Mouse (Mus musculus) CH12F3 (cell line): ENCODE data around the gene Rwdd2a.

ENCODE experiments used
- in situ Hi-C: fragments of 300-500 bp; cut with MboI; formaldehyde crosslinking; loops from 2 replicates; pipeline ENCODE4 v1.14.3; 2020; ENCODE audit warnings: low sequenced_read_pairs

Rwdd2a gene

DNA sequence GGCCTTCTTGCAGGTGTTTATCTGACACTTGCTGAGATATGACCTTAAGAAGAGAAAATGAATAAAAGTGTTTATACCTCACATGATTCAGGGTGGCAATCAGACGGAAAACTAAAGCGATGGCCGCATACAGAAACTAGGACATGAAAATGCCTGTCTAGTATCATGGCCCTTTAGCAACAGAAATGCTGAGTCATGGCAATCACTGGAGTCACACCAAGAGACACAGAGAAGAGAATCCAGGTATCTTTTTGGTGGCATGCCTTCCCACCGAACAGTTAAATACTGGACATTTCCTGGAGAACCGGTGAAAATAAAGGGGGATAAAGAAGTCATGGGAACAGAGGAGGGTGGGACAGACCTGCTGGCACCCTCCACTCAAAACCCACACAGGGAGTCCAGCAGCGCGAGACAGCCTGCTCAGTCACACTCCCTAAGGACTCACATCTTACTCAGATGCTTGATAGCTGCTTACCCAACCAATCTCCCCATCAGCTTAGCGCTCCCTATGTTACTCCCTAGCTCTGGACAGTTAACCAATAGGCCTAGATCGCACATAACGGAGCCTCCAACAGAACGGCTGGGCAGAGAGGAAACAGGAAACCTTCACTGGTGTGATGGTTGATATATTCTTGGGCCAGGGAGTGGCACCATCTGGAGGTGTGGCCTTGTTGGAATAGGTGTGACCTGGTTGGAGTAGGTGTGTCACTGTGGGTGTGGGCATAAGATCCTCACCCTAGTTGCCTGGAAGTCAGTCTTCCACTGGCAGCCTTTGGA, 15.4 kb downstream of the Rwdd2a start:
- in situ Hi-C loops, result no loop called here

DNA sequence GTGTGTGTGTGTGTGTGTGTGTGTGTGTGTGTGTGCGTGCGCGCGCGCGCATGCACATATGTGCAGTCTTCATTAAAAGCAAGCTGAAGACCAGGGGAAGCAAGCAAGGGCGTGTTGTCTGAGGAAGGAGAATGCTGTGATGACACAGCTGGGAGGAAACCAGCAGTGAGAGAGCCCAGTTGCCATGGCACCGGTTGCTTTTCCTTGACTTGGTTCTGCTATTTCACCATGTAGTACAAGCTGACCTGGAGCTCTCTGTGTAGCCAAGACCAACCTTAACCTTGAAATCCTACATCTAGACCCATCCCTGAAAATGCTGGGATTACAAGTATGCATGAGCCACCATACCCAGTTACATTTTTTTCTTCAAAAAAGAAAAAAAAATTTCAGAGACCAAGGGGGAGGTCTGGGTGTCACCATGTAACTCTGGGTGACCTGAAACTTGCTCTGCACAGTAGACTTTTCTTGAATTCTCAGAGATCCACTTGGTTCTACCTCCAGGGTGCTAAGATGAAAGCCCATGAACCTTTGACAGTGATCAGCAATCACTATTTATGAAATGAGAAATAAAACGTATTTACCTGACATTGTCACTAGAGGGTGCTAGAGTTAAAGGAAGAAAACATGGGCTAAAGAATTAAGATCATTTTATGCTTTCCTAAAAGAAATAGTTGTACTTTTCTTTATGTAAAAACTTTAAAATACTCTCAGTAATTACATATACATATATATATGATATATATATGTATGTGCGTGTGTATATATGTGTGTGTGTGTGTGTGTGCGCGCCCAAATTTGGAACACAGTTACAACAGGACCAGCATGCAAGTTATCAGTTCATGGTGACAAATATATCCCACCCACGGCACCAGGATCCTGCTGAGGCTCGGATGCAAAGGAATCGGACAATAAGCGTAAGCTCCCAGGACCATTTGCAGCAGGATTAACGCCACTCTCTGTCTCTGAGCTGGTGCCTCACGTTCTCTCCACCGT, 21.2 kb downstream of the Rwdd2a start:
- in situ Hi-C loops, result loop anchor here (10.0 kb wide), 1 partner anchor 152 kb away; the partner anchor contains the start of gene Prss35

DNA sequence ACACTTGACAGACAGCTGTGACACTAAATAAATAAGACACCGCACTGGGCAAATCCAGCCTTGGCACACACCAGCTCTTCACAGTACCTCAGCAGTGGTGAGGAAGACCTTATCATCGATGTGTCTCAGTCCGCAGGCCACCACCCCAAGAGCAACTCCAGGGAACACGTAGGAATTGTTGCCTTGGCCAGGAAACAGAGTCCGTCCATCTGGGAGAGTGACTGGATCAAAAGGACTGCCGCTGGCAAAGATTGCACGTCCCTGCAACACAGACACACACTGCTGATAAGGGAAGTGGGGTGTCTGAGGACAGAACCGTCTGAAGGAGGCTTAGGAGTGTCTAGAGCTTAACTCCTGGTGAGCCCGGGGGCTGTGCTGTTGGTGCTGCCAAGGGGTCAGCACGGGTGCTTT, 22.6 kb downstream of the Rwdd2a start:
- in situ Hi-C loops, result loop anchor here (10.0 kb wide), 1 partner anchor 150 kb away; the partner anchor contains the start of gene Prss35

DNA sequence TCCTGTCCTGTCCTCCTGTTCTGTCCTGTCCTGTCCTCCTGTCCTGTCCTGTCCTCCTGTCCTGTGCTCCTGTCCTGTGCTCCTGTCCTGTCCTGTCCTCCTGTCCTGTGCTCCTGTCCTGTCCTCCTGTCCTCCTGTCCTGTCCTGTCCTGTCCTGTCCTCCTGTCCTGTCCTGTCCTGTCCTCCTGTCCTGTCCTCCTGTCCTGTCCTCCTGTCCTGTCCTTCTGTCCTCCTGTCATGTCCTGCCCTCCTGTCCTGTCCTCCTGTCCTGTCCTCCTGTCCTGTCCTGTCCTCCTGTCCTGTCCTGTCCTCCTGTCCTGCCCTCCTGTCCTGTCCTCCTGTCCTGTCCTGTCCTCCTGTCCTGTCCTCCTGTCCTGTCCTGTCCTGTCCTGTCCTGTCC, 25.2 kb downstream of the Rwdd2a start:
- in situ Hi-C loops, result loop anchor here (10.0 kb wide), 1 partner anchor 148 kb away; the partner anchor contains the start of gene Prss35

DNA sequence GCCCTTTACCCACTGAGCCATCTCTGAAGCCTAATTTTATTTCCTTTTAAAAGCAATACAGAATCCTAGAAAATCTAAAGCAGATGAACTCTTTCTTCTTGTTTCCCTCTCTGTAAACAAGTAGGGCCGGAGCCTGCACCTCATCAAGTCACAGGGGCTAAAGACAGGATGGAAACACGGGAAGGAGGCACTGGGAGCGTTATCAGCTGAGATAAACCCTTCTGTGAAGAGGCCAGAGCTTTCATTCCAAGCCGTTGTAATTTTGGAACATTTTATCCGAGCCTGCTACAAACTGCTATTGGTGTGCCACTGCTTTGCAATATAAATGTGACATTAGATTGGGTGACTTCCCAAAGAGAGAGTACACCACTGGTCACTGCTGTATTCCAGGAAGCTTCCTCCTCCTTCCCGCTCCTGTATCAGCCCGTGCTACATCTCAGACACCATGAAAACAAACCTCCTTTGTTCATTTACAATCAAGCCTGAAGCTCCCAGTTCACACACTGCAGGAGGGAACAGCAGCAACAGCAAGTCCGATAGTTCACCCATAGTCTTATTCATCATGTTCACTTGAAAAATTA, 28.0 kb downstream of the Rwdd2a start:
- in situ Hi-C loops, result loop anchor here (10.0 kb wide), 1 partner anchor 145 kb away; the partner anchor contains the start of gene Prss35

DNA sequence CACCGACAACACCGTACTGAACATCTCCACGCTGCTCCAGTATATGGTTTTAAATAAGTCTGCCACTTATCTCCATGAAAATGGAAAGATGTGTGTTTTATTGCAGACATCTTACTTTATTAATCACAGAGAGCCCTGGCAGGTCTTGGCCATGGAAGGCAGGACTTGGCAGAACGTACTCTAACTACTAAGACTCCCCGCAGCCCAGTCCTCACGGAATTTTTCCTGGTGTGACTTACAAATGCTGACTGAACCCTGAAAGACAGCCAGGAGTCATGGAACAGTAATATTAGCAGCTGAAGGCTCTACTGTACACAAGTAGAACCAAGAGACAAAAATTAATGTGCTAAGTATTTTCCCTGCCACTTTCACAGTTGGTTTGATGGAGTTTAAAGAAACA, 34.0 kb downstream of the Rwdd2a start:
- in situ Hi-C loops, result no loop called here

DNA sequence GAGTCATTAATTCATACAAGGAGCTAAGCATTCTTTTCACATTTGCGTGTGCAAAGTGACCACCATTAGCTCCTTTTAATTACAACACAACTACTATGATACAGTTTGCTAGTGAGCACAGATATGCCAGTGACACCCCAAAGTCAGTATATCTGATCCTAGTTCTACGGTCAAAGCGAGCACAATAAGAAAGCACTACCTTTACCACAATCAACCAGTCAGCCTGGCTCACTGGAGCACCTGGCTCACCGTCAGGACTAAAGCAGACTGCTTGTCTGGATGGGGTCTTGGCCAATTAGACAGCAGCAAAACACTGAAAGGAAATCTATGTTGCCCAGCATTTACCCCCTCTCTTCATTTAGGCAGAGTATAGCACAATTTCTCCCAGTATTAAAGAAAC, 40.3 kb downstream of the Rwdd2a start:
- in situ Hi-C loops, result no loop called here

DNA sequence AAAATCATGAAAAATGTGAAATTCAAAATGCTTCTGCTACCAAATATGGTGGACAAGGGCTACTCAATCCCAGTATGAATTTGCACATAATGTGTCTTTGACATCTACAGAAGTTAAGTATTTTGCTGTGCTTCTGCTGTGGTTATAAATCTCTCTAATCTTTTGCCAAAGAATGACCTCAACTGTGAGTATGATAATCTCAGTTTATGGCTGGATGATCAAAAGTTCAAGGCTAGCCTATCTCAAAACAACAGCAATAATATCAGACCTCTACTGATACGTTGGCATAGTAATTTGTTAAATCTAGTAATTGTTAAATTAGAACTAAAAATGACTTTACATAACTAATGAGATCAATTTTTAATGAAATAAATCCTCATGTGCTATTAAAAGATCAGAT, 44.0 kb downstream of the Rwdd2a start:
- in situ Hi-C loops, result no loop called here

DNA sequence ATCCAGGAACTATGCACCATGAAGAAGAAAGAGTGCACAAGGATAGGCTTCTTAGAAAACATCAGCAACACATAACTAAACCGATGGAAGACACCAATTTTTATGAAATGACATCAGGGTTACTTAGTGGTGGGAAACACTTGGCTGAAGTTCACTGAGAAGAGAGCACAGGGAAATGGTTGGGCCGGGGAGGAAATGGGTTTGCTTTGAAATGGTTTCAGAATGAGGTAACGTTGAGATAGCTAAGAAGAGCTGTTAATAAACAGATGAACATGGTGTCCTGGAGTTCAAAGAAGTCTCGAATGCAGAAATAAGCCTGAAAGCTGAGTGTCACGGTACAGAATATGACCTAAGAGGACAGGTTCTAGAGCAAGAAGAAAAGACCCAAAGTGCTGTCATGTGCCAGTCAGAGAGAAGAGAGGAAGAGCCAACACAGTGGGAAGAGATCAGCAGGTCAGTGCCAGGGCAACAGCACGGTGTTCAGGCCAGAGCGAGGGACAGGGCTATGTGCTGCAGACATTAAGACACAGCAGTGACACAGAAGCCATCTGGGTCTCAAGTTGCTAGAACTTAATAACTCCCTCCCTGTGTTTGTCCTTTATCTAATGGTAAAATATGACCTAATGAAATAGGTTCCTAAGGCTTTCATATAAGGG, 46.2 kb downstream of the Rwdd2a start:
- in situ Hi-C loops, result no loop called here

DNA sequence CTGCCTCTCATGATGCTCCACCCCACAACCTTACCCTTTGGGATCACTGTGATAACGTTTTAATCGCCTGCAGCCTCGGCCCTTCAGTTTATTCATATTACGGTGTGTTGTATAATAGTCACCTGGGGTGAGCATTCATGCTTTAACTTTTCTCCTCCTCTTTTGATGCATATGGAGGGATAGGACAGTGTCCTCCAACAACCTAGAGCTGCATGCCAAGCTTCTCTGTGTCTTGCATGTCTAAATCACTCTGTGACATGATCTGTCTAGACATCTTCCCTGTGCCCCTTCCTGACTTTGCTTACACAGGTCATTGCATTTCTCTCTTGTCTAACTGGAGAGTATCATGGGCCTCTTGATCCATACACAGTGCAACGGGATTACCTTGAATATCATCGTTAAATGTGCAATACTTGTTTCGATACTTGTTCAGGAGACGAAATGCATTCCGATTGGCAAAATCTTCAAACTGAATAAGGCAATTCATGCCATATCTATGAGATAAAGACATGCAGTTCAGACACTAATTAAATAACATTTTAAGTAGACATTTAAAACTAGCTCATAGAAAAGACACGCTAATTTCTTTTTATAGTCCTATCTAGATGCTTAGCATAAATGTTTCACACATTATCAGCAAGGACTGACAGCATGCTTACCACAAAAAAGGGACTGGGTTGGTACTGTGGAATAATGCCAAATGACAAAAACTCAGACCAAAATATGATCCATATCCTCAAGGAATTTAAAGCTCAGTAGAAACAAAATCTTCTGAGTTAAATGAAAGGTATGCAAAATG, 47.7 kb downstream of the Rwdd2a start:
- in situ Hi-C loops, result no loop called here

DNA sequence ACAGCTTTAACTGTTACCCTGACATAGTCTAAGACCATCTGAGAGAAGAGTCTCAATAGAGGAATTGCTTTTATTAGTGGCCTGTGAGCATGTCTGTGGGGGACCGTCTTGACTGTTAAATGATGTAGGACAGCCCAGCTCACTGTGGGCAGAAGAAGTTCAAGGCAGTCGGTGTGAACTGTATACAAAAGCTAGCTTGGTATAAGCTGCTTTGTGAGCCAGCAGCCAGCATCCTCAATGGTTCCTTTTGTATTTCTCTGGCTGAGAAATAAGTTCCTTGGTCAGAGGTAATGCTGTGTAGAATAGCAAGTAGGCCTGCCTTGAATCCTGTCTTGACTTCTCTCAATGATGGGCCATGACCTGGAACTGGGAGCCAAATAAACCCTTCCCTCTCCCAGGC, 50.3 kb downstream of the Rwdd2a start:
- in situ Hi-C loops, result no loop called here

DNA sequence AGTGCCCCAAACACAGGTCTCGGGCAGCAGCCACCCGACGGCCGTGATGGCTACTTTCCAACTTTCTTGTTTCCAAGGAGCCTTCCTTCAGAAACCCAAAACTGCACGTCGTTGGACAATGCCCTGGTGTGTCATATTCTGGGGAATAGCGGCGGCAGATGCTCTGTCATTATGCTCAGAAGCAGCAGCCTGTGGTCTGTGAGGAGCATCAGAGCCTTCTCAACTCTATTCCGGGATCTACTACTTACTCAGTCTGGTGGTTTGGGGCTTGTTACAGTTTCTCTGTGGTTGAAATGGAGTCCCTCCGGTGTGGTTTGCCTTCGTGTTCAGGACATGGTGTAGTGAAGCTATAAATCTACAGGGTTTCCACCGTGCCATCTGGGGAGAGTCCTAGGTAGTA, 52.2 kb downstream of the Rwdd2a start:
- in situ Hi-C loops, result no loop called here
